Mouse (Mus musculus): ENCODE results near the gene Klk14. TPM values are rescaled to one million over a fixed set of nuclear protein-coding genes. Genes with fewer than 3 reads are reported as not detected.
A peak's percentile ranks its signal among the peaks of the same experiment; 100 is the strongest.
"Not testable (repeated sequence)": the region's sequence is repeated elsewhere in the genome, so short reads cannot be mapped to it uniquely, and the experiment has no call there.

The Klk14 gene
- total RNA-seq (2021), result not detected
- long read RNA-seq, experiment 1, result 0 reads
- long read RNA-seq, experiment 2, result 0 reads

DNA sequence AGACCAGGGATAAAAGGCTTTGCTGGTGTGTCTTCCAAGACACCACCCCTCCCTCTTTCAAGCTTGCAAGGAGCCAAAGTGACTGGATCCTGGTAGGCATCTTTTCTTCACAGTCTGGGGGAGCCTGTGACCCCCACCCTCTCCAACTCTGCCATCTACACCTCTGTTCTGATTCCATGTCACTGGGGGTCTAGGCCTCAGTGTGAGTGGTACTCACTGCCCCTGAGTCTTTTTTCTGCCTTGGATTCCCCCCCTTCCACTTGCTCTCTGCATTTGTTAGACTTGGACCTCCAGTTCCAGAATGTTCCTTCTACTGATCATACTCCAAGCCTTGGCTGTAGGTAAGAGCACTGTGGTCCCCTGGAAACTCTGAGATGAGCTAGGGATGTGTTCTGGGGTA lies at the start of gene Klk14:
Klk14 (plus strand) TSS at position 301 of the 400 bp plus-strand sequence.
- no peak for DNase-seq (ENCODE audit: low spot score in 2 of 2)

- no peak for DNase-seq (ENCODE audit: low spot score in 2 of 2)
Measured at GRCm38 (mm10) chr7:43642587-43642986, 47.6 kb upstream of the Klk14 start.

DNA sequence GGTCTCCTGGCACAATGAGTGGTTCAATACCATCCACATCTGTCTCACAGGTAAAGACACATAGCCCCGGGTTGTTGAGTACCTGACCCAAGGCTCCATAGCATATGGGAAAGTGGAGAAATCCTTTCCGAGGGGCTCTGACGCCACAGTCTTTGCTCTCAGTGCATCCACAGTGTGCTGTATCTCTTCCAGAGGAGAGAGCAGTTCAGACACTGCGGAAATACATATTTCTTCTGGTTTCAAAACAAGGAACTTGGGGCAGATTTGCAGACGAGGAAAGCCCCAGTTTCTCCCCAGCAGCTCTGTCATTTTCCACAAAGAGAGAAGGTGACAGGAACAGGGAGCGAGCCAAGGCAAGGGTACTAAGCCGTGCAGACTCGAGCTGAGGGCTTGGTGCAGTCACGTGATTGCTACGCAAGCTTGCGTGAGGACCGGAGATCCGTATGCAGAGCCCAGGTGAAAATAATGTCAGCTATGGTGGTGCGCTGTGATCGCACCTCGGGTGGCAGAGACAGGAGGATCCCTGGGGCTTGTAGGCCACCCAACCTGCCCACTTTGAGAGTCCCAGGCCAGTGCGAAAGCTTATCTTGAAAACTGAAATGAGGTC lies 47.1 kb upstream of the Klk14 start:
- DNase-seq (ENCODE audit: low spot score in 2 of 2), result no peak

- DNase-seq (ENCODE audit: low spot score in 2 of 2), result no peak
Measured at GRCm38 (mm10) chr7:43652683-43653082, 37.5 kb upstream of the Klk14 start.

DNA sequence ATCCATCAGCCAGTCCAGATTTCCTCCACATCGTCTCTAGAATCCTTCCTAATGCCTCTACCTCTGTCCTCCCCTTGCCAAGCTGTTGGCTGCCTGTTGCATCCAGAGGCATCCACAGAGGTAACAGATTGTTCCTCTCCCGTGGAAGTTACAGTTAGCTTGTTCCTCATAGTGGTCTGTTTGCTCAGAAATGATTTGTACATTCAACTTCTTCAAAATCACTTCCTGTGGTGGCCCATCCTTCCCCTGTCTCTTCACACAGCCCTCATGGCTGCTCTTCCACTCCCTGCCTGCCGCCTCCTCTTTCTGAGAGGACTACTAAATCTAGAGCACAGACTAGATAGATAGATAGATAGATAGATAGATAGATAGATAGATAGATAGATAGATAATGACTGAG lies 35.7 kb upstream of the Klk14 start:
- DNase-seq (ENCODE audit: low spot score in 2 of 2), result no peak

DNA sequence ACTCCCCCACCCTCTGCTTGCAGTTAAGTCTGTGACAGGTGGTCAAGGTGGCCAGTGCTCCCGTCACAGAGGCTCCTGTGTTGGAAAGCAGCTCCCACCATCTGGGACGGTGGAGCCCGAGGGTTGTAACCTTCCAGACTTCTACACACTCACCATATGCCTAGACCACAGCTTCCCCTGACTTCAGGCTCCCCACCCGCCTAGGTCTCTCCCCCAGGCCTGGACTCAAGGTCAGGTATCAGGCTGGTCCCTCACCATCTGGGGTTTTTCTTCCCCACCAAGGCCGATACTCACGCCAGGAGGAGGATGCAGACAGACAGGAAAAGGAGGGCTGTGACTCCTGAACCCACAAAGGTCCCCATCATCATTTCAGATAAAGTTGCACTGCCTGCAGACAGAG lies 34.0 kb upstream of the Klk14 start:
- DNase-seq (ENCODE audit: low spot score in 2 of 2), result no peak

- no peak for DNase-seq (ENCODE audit: low spot score in 2 of 2)
Measured at GRCm38 (mm10) chr7:43660002-43660401, 30.2 kb upstream of the Klk14 start, which contains the start of gene Siglece. Gene Siglece (minus strand): TSS chr7:43660161.

DNA sequence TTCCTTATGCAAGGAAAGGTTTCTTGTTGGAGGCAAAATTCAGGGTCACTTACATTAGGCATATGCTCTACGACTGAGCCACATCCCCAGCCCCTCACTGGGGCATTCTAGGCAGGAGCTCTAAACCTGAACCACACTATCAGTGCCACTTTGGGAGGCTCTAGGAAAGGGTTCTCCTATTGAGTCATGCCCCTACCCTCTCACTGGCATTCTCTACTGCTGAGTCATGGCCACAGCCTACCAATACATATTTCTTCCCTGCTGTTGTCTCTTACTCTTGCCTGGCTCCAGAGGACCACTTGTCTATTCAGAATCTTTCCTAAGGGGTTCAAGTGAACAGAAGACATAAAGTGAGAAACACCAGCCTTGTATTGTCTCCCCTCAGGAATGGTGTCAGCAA lies 27.4 kb upstream of the Klk14 start:
- no peak for DNase-seq (ENCODE audit: low spot score in 2 of 2)

- DNase-seq (ENCODE audit: low spot score in 2 of 2), result not testable (repeated sequence)
Measured at GRCm38 (mm10) chr7:43667221-43667620, 23.0 kb upstream of the Klk14 start.

DNA sequence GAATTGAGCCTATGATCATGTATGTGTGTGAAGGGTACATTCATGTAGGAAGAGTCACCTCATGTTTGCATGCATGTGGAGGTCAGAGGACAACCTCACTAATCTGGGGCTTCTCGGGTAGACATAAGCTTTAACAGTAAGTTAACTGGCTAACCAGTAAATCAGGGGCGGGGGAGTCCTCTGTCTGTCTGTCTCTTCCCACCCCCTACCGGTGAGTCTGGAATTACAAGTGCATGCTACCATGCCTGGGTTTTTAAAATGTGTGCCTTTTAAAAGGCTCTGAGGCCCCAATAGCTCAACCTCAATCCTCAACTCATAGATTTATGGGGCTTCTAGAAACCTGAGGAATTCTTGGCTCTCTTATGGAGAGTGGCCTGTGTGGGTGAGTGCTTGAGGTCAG lies 21.6 kb upstream of the Klk14 start:
- DNase-seq (ENCODE audit: low spot score in 2 of 2), result no peak

DNA sequence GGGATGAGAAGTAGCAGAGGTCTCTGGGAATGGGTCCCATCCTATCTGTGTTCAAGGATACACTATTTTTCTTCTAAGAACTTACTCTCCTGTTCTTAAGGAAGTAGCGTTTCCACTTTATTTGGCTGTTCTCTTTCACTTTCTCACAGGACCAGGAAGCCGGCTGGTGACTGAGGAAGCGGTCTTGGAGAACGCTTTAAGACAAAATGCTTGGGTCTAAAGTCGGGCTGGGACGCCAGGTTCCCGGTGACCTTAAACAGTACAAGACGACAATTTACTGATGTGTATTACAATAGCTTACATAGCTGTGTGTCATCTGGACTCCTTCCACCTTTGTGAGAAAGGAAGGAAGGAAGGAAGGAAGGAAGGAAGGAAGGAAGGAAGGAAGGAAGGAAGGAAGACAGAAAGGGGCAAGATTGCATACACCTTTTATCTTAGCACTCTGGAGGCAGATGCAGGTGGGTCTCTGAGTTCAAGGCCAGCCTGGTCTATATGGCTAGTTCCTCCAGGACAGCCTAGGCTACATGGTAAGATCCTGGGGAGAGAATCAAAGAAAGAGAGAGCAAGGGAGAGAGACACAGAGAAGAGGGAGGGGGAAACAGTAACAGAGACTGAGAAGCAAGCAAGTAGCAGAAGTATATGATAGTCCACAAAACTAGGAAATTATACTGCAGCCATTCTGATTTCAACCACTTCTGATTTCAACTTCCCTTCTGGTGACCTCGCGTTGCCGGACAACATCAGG lies 19.0 kb upstream of the Klk14 start:
- DNase-seq (ENCODE audit: low spot score in 2 of 2), result no peak

DNA sequence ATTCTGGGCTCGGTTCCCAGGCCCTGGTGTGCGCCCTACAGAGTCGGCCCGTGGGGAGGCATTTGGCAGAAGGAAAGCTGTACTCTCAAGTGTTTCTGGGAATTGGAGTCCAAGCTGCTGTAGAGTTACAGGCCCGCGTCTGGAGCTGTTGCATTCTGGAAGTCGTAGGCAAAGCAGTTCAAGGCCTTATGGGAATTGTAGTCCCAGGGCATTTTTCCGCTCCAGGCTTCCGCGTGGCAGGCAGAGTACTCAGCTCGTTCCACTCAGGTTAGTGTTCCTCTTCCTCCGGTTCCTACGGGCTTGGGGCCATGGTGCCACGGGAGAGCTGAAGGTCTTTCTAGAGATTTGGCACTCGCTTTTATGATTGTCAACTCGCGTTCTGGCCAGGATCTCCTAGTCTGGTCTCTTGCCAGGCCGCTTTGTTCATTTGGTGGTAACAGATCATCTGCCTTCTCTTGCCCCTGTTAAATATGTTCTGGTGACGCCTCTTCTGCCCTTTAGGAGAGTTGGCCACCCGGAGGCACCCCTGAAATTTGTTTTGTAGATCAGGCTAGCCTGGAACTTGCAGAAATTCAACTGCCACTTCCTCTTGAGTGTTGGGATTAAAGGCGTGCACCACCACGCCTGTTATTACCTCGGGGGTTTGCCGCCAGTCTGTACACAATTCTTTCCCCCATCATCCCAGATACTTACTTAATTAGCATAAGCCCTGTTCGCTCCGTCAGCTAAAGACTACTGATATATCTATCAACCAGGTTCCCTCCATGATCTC lies 18.2 kb upstream of the Klk14 start, which contains the start of gene Ctu1:
Ctu1 (plus strand) TSS at position 208 of the 772 bp plus-strand sequence.
- peak; percentile 86 to 92 for DNase-seq (ENCODE audit: low spot score in 2 of 2)

- no peak for DNase-seq (ENCODE audit: low spot score in 2 of 2)
Measured at GRCm38 (mm10) chr7:43672581-43673260, 17.5 kb upstream of the Klk14 start.

DNA sequence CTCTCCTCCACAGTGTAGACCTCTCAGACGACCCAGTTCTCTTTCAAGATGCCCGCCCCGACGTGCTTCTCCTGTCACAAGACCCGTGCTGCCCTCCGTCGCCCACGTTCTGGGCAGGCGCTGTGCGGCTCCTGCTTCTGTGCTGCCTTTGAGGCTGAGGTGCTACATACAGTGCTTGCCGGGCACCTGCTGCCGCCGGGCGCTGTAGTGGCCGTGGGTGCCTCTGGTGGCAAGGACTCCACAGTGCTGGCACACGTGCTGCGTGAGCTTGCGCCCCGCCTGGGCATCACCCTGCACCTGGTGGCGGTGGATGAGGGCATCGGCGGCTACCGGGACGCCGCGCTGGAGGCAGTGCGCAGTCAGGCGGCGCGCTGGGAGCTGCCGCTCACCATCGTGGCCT lies 15.1 kb upstream of the Klk14 start:
- no peak for DNase-seq (ENCODE audit: low spot score in 2 of 2)

GRCm38 (mm10) chr7:43678517-43678916 lies 11.7 kb upstream of the Klk14 start:
- peak; percentile 42 to 63 for DNase-seq (ENCODE audit: low spot score in 2 of 2)

DNA sequence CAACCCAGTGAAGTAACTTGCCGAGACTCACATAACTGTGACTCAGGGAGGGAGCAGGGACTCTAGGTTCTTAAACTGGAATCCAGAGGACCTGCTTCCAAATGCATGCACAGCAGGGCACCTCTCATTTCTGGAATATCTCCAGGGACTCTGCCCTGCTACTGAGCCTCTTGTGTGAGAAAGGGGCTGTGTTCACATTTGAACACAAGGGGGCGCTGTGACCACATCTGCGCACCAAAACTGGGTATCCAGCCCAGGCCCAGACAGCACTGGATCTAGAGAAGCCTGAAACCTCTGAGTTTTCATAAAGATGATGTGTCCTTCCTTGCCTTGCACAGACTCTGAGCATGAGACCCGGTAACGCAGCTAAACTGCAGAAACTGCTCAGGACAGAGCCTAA lies 9.3 kb upstream of the Klk14 start:
- DNase-seq (ENCODE audit: low spot score in 2 of 2), result peak; percentile 57 to 61

DNA sequence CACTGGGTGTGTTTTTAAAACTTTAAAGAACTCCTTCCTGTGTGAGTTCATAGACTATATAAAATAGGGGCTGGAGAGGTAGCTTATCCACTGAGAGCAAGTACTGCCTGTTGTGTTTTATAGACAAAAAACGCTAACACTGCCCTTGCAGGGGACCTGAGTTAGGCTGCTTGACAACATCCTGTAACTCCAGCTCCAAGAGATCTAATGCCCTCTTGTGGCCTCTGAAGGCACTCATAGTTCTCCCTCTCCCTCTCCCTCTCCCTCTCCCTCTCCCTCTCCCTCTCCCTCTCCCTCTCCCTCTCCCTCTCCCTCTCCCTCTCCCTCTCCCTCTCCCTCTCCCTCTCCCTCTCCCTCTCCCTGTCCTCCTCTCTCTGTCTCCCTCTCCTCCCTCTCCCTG lies 7.7 kb upstream of the Klk14 start:
- DNase-seq (ENCODE audit: low spot score in 2 of 2), result not testable (repeated sequence)

- no peak for DNase-seq (ENCODE audit: low spot score in 2 of 2)
Measured at GRCm38 (mm10) chr7:43685088-43685487, 5.1 kb upstream of the Klk14 start.

GRCm38 (mm10) chr7:43710031-43710430 lies 19.8 kb downstream of the Klk14 start:
- no peak for DNase-seq (ENCODE audit: low spot score in 2 of 2)

GRCm38 (mm10) chr7:43712267-43712666 lies 22.0 kb downstream of the Klk14 start, which contains the start of gene Klk13:
Gene Klk13 (plus strand): TSS chr7:43712567.
- no peak for DNase-seq (ENCODE audit: low spot score in 2 of 2)

- DNase-seq (ENCODE audit: low spot score in 2 of 2), result no peak
Measured at GRCm38 (mm10) chr7:43712917-43713316, 22.7 kb downstream of the Klk14 start.

Measured in left cerebral cortex, adult 18-20 months (tissue).